Mouse (Mus musculus): ENCODE data around the gene Hipk1. TPM values are rescaled to one million over a fixed set of nuclear protein-coding genes. Genes with fewer than 3 reads are reported as not detected.

The Hipk1 gene
- total RNA-seq, 2 experiments from 2014 or later, result 142 to 287 TPM

- no peak for ATAC-seq (ENCODE audit: poor library complexity, severe bottlenecking)
Measured at GRCm38 (mm10) chr3:103755351-103755750, 36.0 kb downstream of the Hipk1 start.

DNA sequence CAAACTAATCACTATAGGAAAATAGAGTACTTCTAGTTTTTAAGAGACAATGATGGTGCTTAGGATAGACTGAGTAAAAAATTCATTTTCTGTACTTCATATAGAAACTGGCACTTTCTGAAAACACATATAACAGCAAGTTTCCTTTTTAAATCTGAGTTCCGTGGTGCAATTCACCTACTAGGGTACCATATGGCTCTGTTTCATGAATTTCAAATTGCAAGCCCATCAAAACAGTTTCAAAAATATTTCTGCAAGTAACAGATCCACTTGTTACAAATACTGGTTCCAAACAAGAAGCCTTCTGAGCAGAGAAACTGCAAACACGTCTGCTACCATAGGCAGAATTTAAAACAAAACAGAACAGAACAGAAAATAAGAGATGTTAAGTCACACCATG lies 39.8 kb downstream of the Hipk1 start:
- no peak for ATAC-seq (ENCODE audit: poor library complexity, severe bottlenecking)

- no peak for ATAC-seq (ENCODE audit: poor library complexity, severe bottlenecking)
Measured at GRCm38 (mm10) chr3:103746711-103747110, 44.7 kb downstream of the Hipk1 start.

- peak; percentile 47 for ATAC-seq (ENCODE audit: poor library complexity, severe bottlenecking)
Measured at GRCm38 (mm10) chr3:103745001-103745770, 46.2 kb downstream of the Hipk1 start.

DNA sequence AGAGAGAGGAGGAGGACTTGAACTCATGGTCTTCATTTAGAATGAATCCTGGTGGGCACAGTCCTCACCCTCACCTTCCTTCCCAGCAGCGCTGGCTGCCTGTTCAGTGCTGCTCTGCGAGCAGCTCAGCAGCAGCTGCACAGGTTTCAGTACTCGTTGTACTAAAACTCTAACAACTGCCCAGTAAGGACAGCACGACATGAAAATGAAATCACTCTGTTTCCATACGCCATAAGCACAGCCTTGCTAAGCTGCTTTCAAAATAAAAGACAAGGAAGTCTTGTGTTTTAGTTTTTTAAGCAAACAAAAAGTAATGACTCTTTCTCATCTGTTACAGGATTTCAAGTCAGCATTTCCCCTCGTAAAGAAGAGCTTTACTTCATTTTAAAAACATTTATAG lies 48.2 kb downstream of the Hipk1 start:
- no peak for ATAC-seq (ENCODE audit: poor library complexity, severe bottlenecking)

DNA sequence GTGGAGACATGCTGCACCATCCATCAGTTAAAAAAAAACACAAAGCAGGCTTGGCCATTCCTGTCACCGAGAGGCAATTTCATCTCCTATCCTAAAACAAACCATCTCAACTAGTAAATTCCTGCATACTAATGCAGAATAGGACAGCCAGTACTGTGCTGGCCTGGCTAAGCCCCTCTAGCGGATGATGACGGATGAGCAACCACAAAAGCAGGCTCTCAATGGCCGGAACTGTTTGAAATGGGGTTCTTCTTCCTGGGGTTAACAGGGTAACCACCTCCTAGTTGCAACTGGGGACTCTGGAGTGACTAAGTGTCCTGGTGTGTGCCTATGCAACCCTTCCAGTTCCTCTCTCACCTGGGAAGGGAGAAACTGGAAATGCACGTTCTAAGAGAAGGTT lies 51.0 kb downstream of the Hipk1 start:
- ATAC-seq (ENCODE audit: poor library complexity, severe bottlenecking), result 0 out of 2 replicates have a peak, but pooled peaks have one; percentile 20

GRCm38 (mm10) chr3:103739329-103739728 lies 52.0 kb downstream of the Hipk1 start, which contains the start of gene Gm10964:
Gene Gm10964, plus strand, starts transcription at chr3:103739366.
- ATAC-seq (ENCODE audit: poor library complexity, severe bottlenecking), result no peak

- peak; percentile 79 for ATAC-seq (ENCODE audit: poor library complexity, severe bottlenecking)
Measured at GRCm38 (mm10) chr3:103737778-103738571, 53.4 kb downstream of the Hipk1 start, which contains the start of gene Olfml3. Gene Olfml3, minus strand, starts transcription at chr3:103738001.

DNA sequence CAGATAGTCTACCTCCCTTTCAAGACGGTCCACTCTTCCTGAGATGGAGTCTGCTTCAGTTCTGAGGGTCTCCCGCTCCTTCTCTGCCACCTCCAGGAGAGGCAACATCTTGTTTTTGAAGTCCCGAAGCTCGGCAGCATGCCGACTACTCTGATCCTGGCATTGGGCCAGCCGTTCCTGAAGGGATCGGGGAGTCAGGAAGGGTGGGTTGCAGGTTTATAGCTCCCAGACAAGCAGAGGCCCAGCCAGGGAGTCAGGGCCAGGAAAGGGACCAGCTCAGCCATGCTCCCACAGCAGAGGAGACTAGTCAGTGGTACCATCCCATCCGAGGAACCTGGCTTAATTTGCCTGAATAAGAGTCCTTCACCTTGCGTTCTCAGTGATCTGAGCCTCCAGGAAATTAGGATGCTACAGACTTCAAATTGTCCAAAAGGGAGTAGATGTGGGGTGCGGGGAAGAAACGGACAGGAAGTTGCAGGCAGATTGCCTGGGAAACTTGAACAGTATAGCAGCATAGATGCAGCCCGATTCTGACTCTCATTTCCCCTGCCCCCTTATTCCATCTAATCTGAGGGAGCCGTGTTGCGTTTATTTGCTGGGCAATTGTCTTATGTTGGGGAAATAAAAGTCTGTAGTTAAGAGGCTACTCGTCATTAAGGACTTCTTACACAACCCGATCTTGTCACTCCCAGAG lies 54.2 kb downstream of the Hipk1 start:
- no peak for ATAC-seq (ENCODE audit: poor library complexity, severe bottlenecking)

GRCm38 (mm10) chr3:103735776-103736600 lies 55.4 kb downstream of the Hipk1 start:
- ATAC-seq (ENCODE audit: poor library complexity, severe bottlenecking), result no peak

GRCm38 (mm10) chr3:103734696-103735519 lies 56.5 kb downstream of the Hipk1 start:
- ATAC-seq (ENCODE audit: poor library complexity, severe bottlenecking), result peak; percentile 13; the same call in 1 of the 2 replicates

- ATAC-seq (ENCODE audit: poor library complexity, severe bottlenecking), result no peak
Measured at GRCm38 (mm10) chr3:103733799-103734695, 57.3 kb downstream of the Hipk1 start.

DNA sequence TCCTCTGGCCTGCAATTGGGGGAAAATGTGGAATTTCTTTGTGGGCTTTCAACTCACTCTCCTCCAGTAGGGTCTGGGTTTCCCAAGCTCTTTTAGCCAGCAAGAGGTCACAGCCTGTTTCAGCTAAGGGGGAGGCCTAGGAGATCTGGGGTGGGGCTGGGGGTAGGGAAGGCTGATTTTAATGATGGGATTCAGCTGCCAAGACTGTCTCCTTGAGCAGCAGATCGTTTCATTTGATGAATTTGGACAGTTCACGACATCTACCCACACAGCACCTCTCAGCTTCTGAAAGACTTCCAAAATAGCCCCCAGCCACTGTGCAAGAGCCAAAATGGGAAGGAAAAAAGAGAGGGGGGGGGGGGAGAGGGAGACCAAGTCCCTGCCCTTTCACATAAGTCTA lies 58.2 kb downstream of the Hipk1 start:
- ATAC-seq (ENCODE audit: poor library complexity, severe bottlenecking), result no peak

GRCm38 (mm10) chr3:103732116-103732515 lies 59.2 kb downstream of the Hipk1 start:
- no peak for ATAC-seq (ENCODE audit: poor library complexity, severe bottlenecking)

DNA sequence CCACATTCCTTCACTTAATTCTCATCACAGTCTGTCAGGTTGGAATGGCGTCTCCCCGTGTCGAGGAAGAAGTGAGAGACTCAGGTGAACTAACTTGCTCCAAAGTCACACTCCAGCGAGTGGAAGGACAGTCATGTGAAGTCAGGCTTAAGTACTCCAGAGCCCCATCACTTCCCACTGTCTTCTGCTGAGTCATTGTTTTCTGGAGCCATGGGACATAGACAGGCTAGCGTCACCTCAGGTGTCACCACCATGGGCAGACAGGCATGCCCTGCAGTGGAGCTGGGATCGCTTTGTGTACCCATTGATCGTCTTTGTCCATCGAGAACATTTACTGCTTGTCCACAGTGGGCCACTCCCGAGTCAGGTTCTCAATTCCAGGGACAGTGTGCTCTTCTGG lies 61.5 kb downstream of the Hipk1 start:
- ATAC-seq (ENCODE audit: poor library complexity, severe bottlenecking), result no peak

GRCm38 (mm10) chr3:103727813-103728326 lies 63.5 kb downstream of the Hipk1 start:
- ATAC-seq (ENCODE audit: poor library complexity, severe bottlenecking), result peak; percentile 94

GRCm38 (mm10) chr3:103726642-103727041 lies 64.7 kb downstream of the Hipk1 start:
- no peak for ATAC-seq (ENCODE audit: poor library complexity, severe bottlenecking)

DNA sequence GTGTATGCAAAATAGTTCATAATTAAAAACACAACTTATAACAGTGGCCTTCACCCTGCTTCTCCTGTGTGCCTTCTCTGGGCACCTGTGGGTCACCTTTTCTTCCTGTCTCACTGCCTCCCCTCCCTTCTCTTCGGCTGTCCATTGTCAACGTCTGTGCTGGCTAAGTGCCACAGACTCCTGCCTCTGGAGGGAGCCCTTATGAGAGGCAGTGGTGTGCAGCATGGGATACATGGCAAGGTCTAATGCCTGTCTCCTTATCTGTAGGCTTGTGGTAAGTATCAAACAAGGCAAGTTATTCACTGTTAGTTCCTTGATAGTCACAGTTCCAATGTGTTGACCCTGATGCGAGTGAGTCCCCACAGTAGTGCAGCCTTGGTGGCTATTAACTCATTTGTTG lies 67.2 kb downstream of the Hipk1 start:
- peak; percentile 31; the same call in 1 of the 2 replicates for ATAC-seq (ENCODE audit: poor library complexity, severe bottlenecking)
